Mouse (Mus musculus) ES-E14 (cell line): ENCODE measurements at regions not wholly inside any gene's neighbourhood (a gene's known extent, or its start where the extent isn't known, plus 50 kb on each side); places are given as distances from the start of the nearest gene placed in this dataset.

ENCODE experiments used
- DNase-seq: peaks from one replicate; pipeline ENCODE4 v3.0.0-alpha.2; 2013; ENCODE audit warnings: low read depth, low spot score
- H3K27ac ChIP-seq: 2 replicates; pipeline ENCODE4 v1.5.1; 2012; ENCODE audit warnings: low read depth, mild to moderate bottlenecking, low read length, moderate library complexity, mixed read lengths; ENCODE audit not compliant: poor library complexity, insufficient read depth, severe bottlenecking
- H3K36me3 ChIP-seq: 2 replicates; pipeline ENCODE4 v1.6.1; 2012; ENCODE audit warnings: mild to moderate bottlenecking, low read length, moderate library complexity, mixed read lengths; ENCODE audit not compliant: control insufficient read depth, poor library complexity, insufficient read depth, severe bottlenecking
- H3K4me1 ChIP-seq, 2 experiments: fragments of 150-350 bp in 1 of 2; sonication (generic) in 1 of 2; 2 replicates each; pipeline ENCODE4 v1.6.1; 2012; ENCODE audit warnings: low read length in 2 of 2, mild to moderate bottlenecking in 1 of 2, mixed read lengths in 1 of 2; ENCODE audit not compliant: control insufficient read depth in 2 of 2, insufficient read depth in 2 of 2, poor library complexity in 1 of 2
- H3K4me3 ChIP-seq, 2 experiments: fragments of 150-350 bp in 1 of 2; sonication (generic) in 1 of 2; 2 replicates each; pipeline ENCODE4 v1.5.1; 2012; ENCODE audit warnings: low read length in 2 of 2, low read depth in 1 of 2, mild to moderate bottlenecking in 1 of 2, mixed read lengths in 1 of 2; ENCODE audit not compliant: insufficient read depth in 1 of 2, poor library complexity in 1 of 2, severe bottlenecking in 1 of 2
- H3K9ac ChIP-seq: 2 replicates; pipeline ENCODE4 v1.6.1; 2012; ENCODE audit warnings: low read depth, mild to moderate bottlenecking, low read length, mixed read lengths; ENCODE audit not compliant: poor library complexity, insufficient read depth, severe bottlenecking
- H3K9me3 ChIP-seq: fragments of 150-350 bp; sonication (generic); 2 replicates; pipeline ENCODE4 v1.6.1; 2012; ENCODE audit warnings: low read depth, mild to moderate bottlenecking, low read length; ENCODE audit not compliant: control insufficient read depth, insufficient read depth
- CHD2 ChIP-seq: IDR thresholded peaks from 2 replicates; pipeline ENCODE4 v1.6.1; 2014; ENCODE audit warnings: mild to moderate bottlenecking, low read depth, low read length, inconsistent platforms
- HCFC1 ChIP-seq: IDR thresholded peaks from 2 replicates; pipeline ENCODE4 v1.6.1; 2012; ENCODE audit warnings: low read length, inconsistent platforms, borderline replicate concordance; ENCODE audit not compliant: insufficient read depth
- MAFK ChIP-seq: IDR thresholded peaks from 2 replicates; pipeline ENCODE4 v1.6.1; 2014; ENCODE audit warnings: mild to moderate bottlenecking, low read depth, low read length, inconsistent platforms; ENCODE audit not compliant: insufficient read depth
- ZC3H11A ChIP-seq: IDR thresholded peaks from 2 replicates; pipeline ENCODE4 v1.6.1; 2012; ENCODE audit warnings: low read depth, mild to moderate bottlenecking, inconsistent platforms, low read length, borderline replicate concordance
- ZNF384 ChIP-seq: IDR thresholded peaks from 2 replicates; pipeline ENCODE4 v1.6.1; 2012; ENCODE audit warnings: low read depth, low read length, inconsistent platforms
- in situ Hi-C, 2 experiments: fragments of 600-800 bp; cut with MboI; formaldehyde crosslinking; loops; one replicate each; pipeline ENCODE4 v1.15.1; 2025; ENCODE audit warnings: low sequenced_read_pairs in 2 of 2, inconsistent platforms in 1 of 2; ENCODE audit not compliant: unreplicated experiment in 2 of 2

- TF ChIP-seq ZC3H11A: no peak
- TF ChIP-seq HCFC1: no peak
- no peak for TF ChIP-seq ZNF384
- TF ChIP-seq CHD2: no peak
- no peak for TF ChIP-seq MAFK
- no peak overlapping the region for H3K27ac ChIP-seq
- no peak overlapping the region for H3K9ac ChIP-seq
- no peak for DNase-seq
- in situ Hi-C loops: no loop called here
- H3K36me3 ChIP-seq: no peaks in the 10 kb centered on the region
- H3K4me3 ChIP-seq: no peak overlapping the region
- no peaks in the 10 kb centered on the region for H3K9me3 ChIP-seq
- no peaks in the 10 kb centered on the region for H3K4me1 ChIP-seq
Measured at GRCm38 (mm10) chr4:47746498-47747190, 272.2 kb downstream of the Sec61b start.

- in situ Hi-C loops: no loop called here
- Histone ChIP-seq H3K9me3 (no peaks in the 10 kb centered on the region), H3K27ac (no peak overlapping the region), H3K9ac (no peak overlapping the region), H3K4me1 (no peaks in the 10 kb centered on the region), H3K36me3 (no peaks in the 10 kb centered on the region), H3K4me3 (no peak overlapping the region)
- DNase-seq: no peak
- TF ChIP-seq MAFK: no peak
- TF ChIP-seq ZNF384: no peak
- no peak for TF ChIP-seq HCFC1
- TF ChIP-seq CHD2: no peak
- TF ChIP-seq ZC3H11A: no peak
Measured at GRCm38 (mm10) chr4:47772230-47772920, 272.6 kb upstream of the Nr4a3 start.

GRCm38 (mm10) chr4:47774664-47775063, 270.3 kb upstream of the Nr4a3 start:
- Histone ChIP-seq H3K4me1 (no peaks in the 10 kb centered on the region), H3K9ac (no peak overlapping the region), H3K9me3 (no peaks in the 10 kb centered on the region), H3K36me3 (no peaks in the 10 kb centered on the region), H3K27ac (no peak overlapping the region), H3K4me3 (no peak overlapping the region)
- TF ChIP-seq HCFC1 (no peak), CHD2 (no peak), MAFK (no peak), ZC3H11A (no peak), ZNF384 (no peak)
- DNase-seq: no peak
- in situ Hi-C loops: no loop called here

GRCm38 (mm10) chr4:47781039-47781438, 263.9 kb upstream of the Nr4a3 start:
- Histone ChIP-seq H3K9me3 (no peaks in the 10 kb centered on the region), H3K4me3 (no peak overlapping the region), H3K4me1 (no peaks in the 10 kb centered on the region), H3K27ac (no peak overlapping the region), H3K36me3 (no peaks in the 10 kb centered on the region), H3K9ac (no peak overlapping the region)
- TF ChIP-seq ZC3H11A (no peak), CHD2 (no peak), HCFC1 (no peak), ZNF384 (no peak), MAFK (no peak)
- no peak for DNase-seq
- in situ Hi-C loops: no loop called here
